Mouse (Mus musculus): ENCODE data around the gene Smad5. TPM values are rescaled to one million over a fixed set of nuclear protein-coding genes. Genes with fewer than 3 reads are reported as not detected.

The Smad5 gene
- 2.2 and 5.9 TPM in 2 replicates for polyA plus RNA-seq (2012; ENCODE audit: low replicate concordance)

GRCm38 (mm10) chr13:56702469-56703221 lies at the start of gene Smad5:
Smad5 (plus strand) TSS chr13:56703010.

GRCm38 (mm10) chr13:56753192-56753951 lies 50.6 kb downstream of the Smad5 start, which contains the start of gene Gm45623:
Gm45623 (minus strand) TSS chr13:56753827.

Other genes with a start within 250 kb of the Smad5 start
- not detected in 2 replicates for gene Il9, start 220.8 kb upstream of the Smad5 start, polyA plus RNA-seq (2012; ENCODE audit: low replicate concordance)
- gene Fbxl21, start 180.5 kb upstream of the Smad5 start, polyA plus RNA-seq (2012; ENCODE audit: low replicate concordance) = not detected in 2 replicates
- gene Lect2, start 154.5 kb upstream of the Smad5 start, polyA plus RNA-seq (2012; ENCODE audit: low replicate concordance) = not detected in 2 replicates
- gene Tgfbi, start 93.5 kb upstream of the Smad5 start, polyA plus RNA-seq (2012; ENCODE audit: low replicate concordance) = 38.2 and 42.9 TPM in 2 replicates
- gene Gm45623, start 50.8 kb downstream of the Smad5 start, polyA plus RNA-seq (2012; ENCODE audit: low replicate concordance) = not detected in 2 replicates
- gene Trpc7, start 193.0 kb downstream of the Smad5 start, polyA plus RNA-seq (2012; ENCODE audit: low replicate concordance) = 0.14 TPM in 1 of 2 replicates, not detected in the other